Mouse (Mus musculus) MEL (cell line): Measurements from ENCODE around the gene Rcsd1.

Source experiments
- CTCF ChIP-seq, 3 experiments: IDR thresholded peaks in 2 of 3; conservative IDR thresholded peaks in 1 of 3; 2 replicates each; pipeline ENCODE4 v1.5.1; 2011 to 2012; ENCODE audit warnings: low read length in 3 of 3, low read depth in 2 of 3, mild to moderate bottlenecking in 2 of 3, improper control_type of control experiment in 1 of 3, inconsistent platforms in 1 of 3, mixed read lengths in 1 of 3, moderate library complexity in 1 of 3; ENCODE audit not compliant: control insufficient read depth in 1 of 3, insufficient read depth in 1 of 3, poor library complexity in 1 of 3, severe bottlenecking in 1 of 3
- GATA1 ChIP-seq: IDR thresholded peaks from 2 replicates; pipeline ENCODE4 v1.6.1; 2011; ENCODE audit warnings: low read depth, low read length, improper control_type of control experiment
- MEF2A ChIP-seq: IDR thresholded peaks from 2 replicates; pipeline ENCODE4 v1.6.1; 2014; ENCODE audit warnings: low read depth, mild to moderate bottlenecking, inconsistent platforms, low read length, improper control_type of control experiment; ENCODE audit not compliant: poor library complexity, insufficient replicate concordance, severe bottlenecking; ENCODE audit errors: extremely low read depth
- POLR2AphosphoS2 ChIP-seq: IDR thresholded peaks from 2 replicates; pipeline ENCODE4 v1.6.1; 2011; ENCODE audit warnings: low read length, improper control_type of control experiment
- TAL1 ChIP-seq: IDR thresholded peaks from 2 replicates; pipeline ENCODE4 v1.6.1; 2012; ENCODE audit warnings: mild to moderate bottlenecking, inconsistent platforms, low read length, moderate library complexity, mixed read lengths
- ZMIZ1 ChIP-seq: IDR thresholded peaks from 2 replicates; pipeline ENCODE4 v1.6.1; 2012; ENCODE audit warnings: low read depth, mild to moderate bottlenecking, inconsistent platforms, low read length, improper control_type of control experiment, moderate library complexity

DNA sequence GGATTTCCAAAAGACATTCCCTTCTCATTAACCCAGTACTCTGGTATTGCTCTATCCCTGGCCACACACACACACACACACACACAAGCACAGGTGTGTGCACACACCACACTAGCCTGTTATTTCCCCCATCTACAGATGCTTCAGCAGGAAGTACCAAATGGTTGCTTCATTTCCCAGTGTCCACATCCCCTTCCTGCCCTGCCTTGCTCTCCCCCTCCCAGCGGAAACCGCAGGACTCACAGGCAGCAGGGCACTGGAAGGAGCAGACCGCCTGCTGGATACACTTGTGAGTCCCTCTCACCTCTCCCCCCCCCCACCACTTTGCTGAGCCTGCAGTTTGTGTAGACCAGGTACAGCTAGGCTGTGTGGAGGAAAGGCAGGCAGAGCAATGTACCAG, 18.0 kb downstream of the Rcsd1 start:
- TF ChIP-seq MEF2A (no peak), TAL1 (no peak), POLR2AphosphoS2 (no peak), CTCF (IDR thresholded peaks at IDR 0.05 in 2 of 3, conservative IDR thresholded peaks at IDR 0.05 in 1 of 3; ENCODE audit: control insufficient read depth in 1 of 3, insufficient read depth in 1 of 3, low read depth in 2 of 3, low read length in 3 of 3, poor library complexity in 1 of 3, severe bottlenecking in 1 of 3) (no peak), GATA1 (no peak), ZMIZ1 (no peak)
